Mouse (Mus musculus) thymus, postnatal 36 days (tissue): ENCODE results near the gene A430078G23Rik.

ENCODE experiments used
- DNase-seq, 2 experiments: peaks; one replicate each; pipeline ENCODE4 v3.0.0; 2022; ENCODE audit warnings: mixed read lengths in 2 of 2

A430078G23Rik gene

GRCm38 (mm10) chr8:3350747-3351146, 2.5 kb upstream of the A430078G23Rik start:
- DNase-seq = no peak

GRCm38 (mm10) chr8:3352715-3353114, 500 bp upstream of the A430078G23Rik start:
- DNase-seq = peak in 1 of 2 experiments; percentile 18

GRCm38 (mm10) chr8:3353811-3354442, 712 bp downstream of the A430078G23Rik start:
- DNase-seq = peak; percentile 46 to 59

GRCm38 (mm10) chr8:3354443-3354812, 1.2 kb downstream of the A430078G23Rik start:
- DNase-seq = peak; percentile 76 to 82

- DNase-seq = peak; percentile 72 to 78
These were observed 2.4 kb downstream of the A430078G23Rik start for GRCm38 (mm10) chr8:3355586-3355985.

- peak; percentile 71 to 78 for DNase-seq
These were observed 4.8 kb downstream of the A430078G23Rik start for GRCm38 (mm10) chr8:3358060-3358459.

- no peak for DNase-seq
These were observed 13.9 kb downstream of the A430078G23Rik start for GRCm38 (mm10) chr8:3367086-3367485.

GRCm38 (mm10) chr8:3368091-3368490, 14.9 kb downstream of the A430078G23Rik start:
- DNase-seq = no peak

- peak; percentile 20 to 27 for DNase-seq
These were observed 22.5 kb downstream of the A430078G23Rik start for GRCm38 (mm10) chr8:3375748-3376147.

GRCm38 (mm10) chr8:3376641-3377274, 23.5 kb downstream of the A430078G23Rik start:
- no peak for DNase-seq

- peak; percentile 61 to 69 for DNase-seq
These were observed 34.1 kb downstream of the A430078G23Rik start for GRCm38 (mm10) chr8:3387286-3387685.

GRCm38 (mm10) chr8:3388591-3389338, 35.5 kb downstream of the A430078G23Rik start:
- no peak for DNase-seq

- DNase-seq = no peak
These were observed 36.3 kb downstream of the A430078G23Rik start for GRCm38 (mm10) chr8:3389506-3389905.

GRCm38 (mm10) chr8:3392293-3392692, 39.1 kb downstream of the A430078G23Rik start:
- DNase-seq = no peak

- peak in 1 of 2 experiments; percentile 21 for DNase-seq
These were observed 39.8 kb downstream of the A430078G23Rik start, which contains the start of gene Arhgef18 for GRCm38 (mm10) chr8:3392771-3393710. Gene Arhgef18, plus strand, starts transcription at chr8:3393006.

GRCm38 (mm10) chr8:3394600-3394999, 41.4 kb downstream of the A430078G23Rik start:
- no peak for DNase-seq

GRCm38 (mm10) chr8:3395246-3395645, 42.0 kb downstream of the A430078G23Rik start:
- DNase-seq = no peak

- DNase-seq = no peak
These were observed 44.4 kb downstream of the A430078G23Rik start for GRCm38 (mm10) chr8:3397597-3397996.

GRCm38 (mm10) chr8:3400509-3400908, 47.3 kb downstream of the A430078G23Rik start:
- DNase-seq = no peak

GRCm38 (mm10) chr8:3407417-3407816, 54.2 kb downstream of the A430078G23Rik start:
- DNase-seq = no peak

- no peak for DNase-seq
These were observed 57.9 kb downstream of the A430078G23Rik start for GRCm38 (mm10) chr8:3411085-3411484.

- DNase-seq = no peak
These were observed 58.7 kb downstream of the A430078G23Rik start for GRCm38 (mm10) chr8:3411901-3412301.
